Mouse (Mus musculus) midbrain, postnatal 0 days (tissue): ENCODE measurements at regions not wholly inside any gene's neighbourhood (a gene's known extent, or its start where the extent isn't known, plus 50 kb on each side); places are given as distances from the start of the nearest gene placed in this dataset.
A peak's percentile ranks its signal among the peaks of the same experiment; 100 is the strongest.

Source experiments
- ATAC-seq: fragments of 200-750 bp; cut with Nextera tagmentation; 2 replicates; pipeline ENCODE4 v1.8.0; 2017; ENCODE audit warnings: moderate number of reproducible peaks, mild to moderate bottlenecking, moderate TSS enrichment, moderate library complexity; ENCODE audit not compliant: low FRiP score
- DNase-seq: peaks from one replicate; pipeline ENCODE4 v3.0.0-alpha.2; 2015; ENCODE audit warnings: low spot score
- H3K27ac ChIP-seq: fragments of 300-500 bp; sonication (generic); 2 replicates; pipeline ENCODE4 v1.5.1; 2014; ENCODE audit warnings: low read depth, mild to moderate bottlenecking, low read length, mixed read lengths
- H3K27me3 ChIP-seq: fragments of 300-500 bp; sonication (generic); 2 replicates; pipeline ENCODE4 v1.6.1; 2014; ENCODE audit warnings: low read length, control low read depth, mixed read lengths; ENCODE audit not compliant: insufficient read depth
- H3K36me3 ChIP-seq: fragments of 300-500 bp; sonication (generic); 2 replicates; pipeline ENCODE4 v1.6.1; 2014; ENCODE audit warnings: low read length, control low read depth, mixed read lengths; ENCODE audit not compliant: insufficient read depth
- H3K4me1 ChIP-seq: fragments of 300-500 bp; sonication (generic); 2 replicates; pipeline ENCODE4 v1.6.1; 2014; ENCODE audit warnings: mild to moderate bottlenecking, control low read depth, antibody characterized with exemption, low read length, mixed read lengths; ENCODE audit not compliant: insufficient read depth
- H3K4me2 ChIP-seq: fragments of 300-500 bp; sonication (generic); 2 replicates; pipeline ENCODE4 v1.6.1; 2014; ENCODE audit warnings: low read depth, mild to moderate bottlenecking, low read length, mixed read lengths; ENCODE audit not compliant: poor library complexity, severe bottlenecking
- H3K4me3 ChIP-seq: fragments of 300-500 bp; sonication (generic); 2 replicates; pipeline ENCODE4 v1.5.1; 2014; ENCODE audit warnings: low read depth, mild to moderate bottlenecking, low read length, moderate library complexity
- H3K9ac ChIP-seq: fragments of 300-500 bp; sonication (generic); replicated peaks from 2 replicates; pipeline ENCODE4 v1.6.1; 2014; ENCODE audit warnings: mild to moderate bottlenecking, low read length, moderate library complexity, mixed read lengths; ENCODE audit not compliant: poor library complexity, severe bottlenecking
- H3K9me3 ChIP-seq: fragments of 300-500 bp; sonication (generic); 2 replicates; pipeline ENCODE4 v1.6.1; 2016; ENCODE audit warnings: low read length, control low read depth
- CTCF ChIP-seq: IDR thresholded peaks from 2 replicates; pipeline ENCODE4 v1.5.1; 2016; ENCODE audit warnings: antibody characterized with exemption, mild to moderate bottlenecking
- WGBS: fragments of 180-500 bp; shearing (Covaris S2); extraction: QIAGEN DNeasy Blood & Tissue Kit; methylation state at CpG from one replicate; pipeline ENCODE4 v1.1.7; 2014; 5-methylcytosine and 5-hydroxymethylcytosine counted together

DNA sequence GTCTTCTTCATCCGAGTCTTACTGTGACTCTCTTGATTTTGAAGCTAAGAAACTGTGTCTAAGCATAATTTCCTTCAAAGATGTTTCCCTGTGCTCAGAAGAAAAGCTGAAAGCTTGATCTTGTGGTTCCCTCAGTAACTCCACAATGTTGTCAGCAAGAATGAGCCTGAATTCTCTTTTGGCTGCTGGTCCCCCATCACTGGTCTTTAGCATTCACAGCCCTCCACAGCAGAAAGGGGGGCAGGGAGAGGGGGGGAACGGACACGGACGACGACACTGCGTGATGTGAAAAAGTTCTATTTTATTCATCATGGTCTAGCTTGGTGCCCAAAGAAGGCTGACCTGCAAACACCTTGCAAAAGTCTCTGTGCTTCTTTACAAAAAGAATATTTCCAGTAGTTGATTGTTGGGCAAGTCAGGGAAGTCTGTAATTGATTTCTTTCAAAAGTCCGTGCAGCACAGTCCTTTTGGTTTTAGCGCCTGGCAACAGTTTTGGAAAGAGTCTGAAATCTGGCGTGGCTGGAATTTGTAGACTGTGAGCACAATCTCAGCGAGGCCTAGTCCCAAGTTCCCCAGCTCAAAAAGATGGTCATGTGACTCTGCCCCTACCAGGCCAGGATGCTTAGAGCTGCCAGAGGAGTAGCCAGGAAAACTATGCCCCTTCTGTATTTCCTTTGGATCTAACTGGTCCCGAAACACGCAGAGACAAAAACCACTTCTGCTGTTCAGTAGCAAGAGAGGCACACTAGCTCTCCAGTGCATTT lies 254.7 kb downstream of the Ndfip2 start:
- WGBS: 67% methylated on average over 12 of the region's 12 CpGs

GRCm38 (mm10) chr14:105511826-105512225 lies 253.5 kb downstream of the Ndfip2 start:
- 94% methylated on average over 4 of the region's 4 CpGs for WGBS
- Histone ChIP-seq H3K36me3 (no peaks in the 10 kb centered on the region), H3K4me1 (no peaks in the 10 kb centered on the region), H3K9me3 (no peaks in the 10 kb centered on the region), H3K27ac (no peak overlapping the region), H3K27me3 (no peaks in the 10 kb centered on the region), H3K4me2 (no peak overlapping the region), H3K9ac (no peak overlapping the region), H3K4me3 (no peak overlapping the region)
- no peak for ATAC-seq
- TF ChIP-seq CTCF: no peak
- no peak for DNase-seq

More for the DNA sequence above, 254.7 kb downstream of the Ndfip2 start:
- Histone ChIP-seq H3K9me3 (no peaks in the 10 kb centered on the region), H3K4me2 (no peak overlapping the region), H3K9ac (no peak overlapping the region), H3K27ac (0 out of 2 replicates have a peak overlapping the region, but pooled peaks have one; percentile 38), H3K4me3 (no peak overlapping the region), H3K36me3 (no peaks in the 10 kb centered on the region), H3K4me1 (no peaks in the 10 kb centered on the region), H3K27me3 (no peaks in the 10 kb centered on the region)
- TF ChIP-seq CTCF: no peak
- peak; percentile 84 for ATAC-seq
- peak; percentile 82 for DNase-seq

GRCm38 (mm10) chr14:105511135-105511534 lies 252.8 kb downstream of the Ndfip2 start:
- DNase-seq (no peak), ATAC-seq (no peak)
- no peak for TF ChIP-seq CTCF
- Histone ChIP-seq H3K27ac (no peak overlapping the region), H3K4me1 (no peaks in the 10 kb centered on the region), H3K4me2 (no peak overlapping the region), H3K36me3 (no peaks in the 10 kb centered on the region), H3K27me3 (no peaks in the 10 kb centered on the region), H3K9ac (no peak overlapping the region), H3K4me3 (no peak overlapping the region), H3K9me3 (no peaks in the 10 kb centered on the region)
- 94% methylated on average over 3 of the region's 3 CpGs for WGBS

DNA sequence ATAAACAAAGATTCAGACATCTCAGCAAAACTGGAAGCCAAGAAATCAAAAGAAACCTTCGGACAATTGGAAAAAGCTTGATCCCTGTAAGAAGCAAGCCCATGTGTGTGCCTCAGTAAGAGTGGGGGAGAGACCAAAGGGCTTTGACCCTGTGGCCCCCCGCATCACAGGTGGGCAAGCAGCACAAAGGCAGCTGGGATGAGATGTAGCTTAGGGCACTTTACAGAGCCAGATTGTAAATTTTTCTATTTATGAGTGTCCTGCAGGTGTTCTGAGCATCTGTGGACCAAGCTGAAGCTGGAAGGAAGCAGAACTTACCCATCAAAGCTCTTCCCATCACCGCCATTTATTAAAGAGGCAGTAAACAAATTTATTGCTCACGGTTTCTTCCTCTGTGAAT lies 246.9 kb downstream of the Ndfip2 start:
- Histone ChIP-seq H3K4me3 (no peak overlapping the region), H3K9me3 (no peaks in the 10 kb centered on the region), H3K4me2 (no peak overlapping the region), H3K36me3 (no peaks in the 10 kb centered on the region), H3K27me3 (0 out of 2 replicates have a peak, but pooled peaks cover 3% of the 10 kb centered on the region), H3K27ac (no peak overlapping the region), H3K9ac (no peak overlapping the region), H3K4me1 (peaks cover 9% of the 10 kb centered on the region)
- TF ChIP-seq CTCF: no peak
- 70% methylated on average over 4 of the region's 4 CpGs for WGBS
- no peak for ATAC-seq
- no peak for DNase-seq

DNA sequence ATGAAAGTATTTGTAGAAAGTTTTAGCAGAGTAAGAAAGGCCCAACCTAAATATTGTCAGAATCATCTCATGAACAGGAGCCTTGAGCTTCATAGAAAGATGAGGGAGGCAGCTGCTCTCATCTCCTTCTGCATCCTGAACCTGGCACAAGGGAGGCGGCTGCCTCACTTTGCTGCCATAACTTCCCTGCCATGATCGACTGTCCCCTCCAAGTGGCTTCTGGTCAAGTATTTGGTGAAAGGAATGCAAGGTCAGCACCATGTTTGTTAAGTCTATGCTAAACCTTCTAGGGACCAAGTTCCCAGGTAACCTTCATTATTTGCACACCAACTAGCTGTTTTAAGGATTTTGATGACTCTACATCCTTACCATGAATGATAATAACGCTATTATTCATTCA lies 246.0 kb downstream of the Ndfip2 start:
- WGBS: 83% methylated on average over 3 of the region's 3 CpGs
- H3K4me1 ChIP-seq: peaks cover 9% of the 10 kb centered on the region
- no peak for ATAC-seq

DNA sequence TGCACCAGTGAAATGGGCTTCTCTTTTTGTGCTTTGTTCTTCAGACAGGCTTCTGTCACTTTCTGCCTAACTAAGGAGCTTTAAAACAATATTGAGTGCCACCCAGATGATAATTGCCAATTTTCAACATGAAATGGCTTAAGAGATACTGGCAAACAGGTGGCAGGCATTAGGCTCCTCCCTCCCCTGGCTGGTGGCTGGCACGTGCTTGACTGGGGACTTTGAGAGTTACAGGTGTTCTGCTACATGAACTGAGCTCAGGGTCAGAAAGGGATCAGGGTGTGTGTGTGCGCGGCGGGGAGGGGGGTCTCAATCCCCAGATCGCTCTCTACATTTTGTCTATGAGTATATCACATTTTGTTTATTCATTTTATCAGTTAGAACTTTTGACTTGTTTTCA lies 245.4 kb downstream of the Ndfip2 start:
- H3K4me3 ChIP-seq: no peak overlapping the region
- ATAC-seq: no peak
- H3K27me3 ChIP-seq: 0 out of 2 replicates have a peak, but pooled peaks cover 3% of the 10 kb centered on the region
- no peak for DNase-seq
- H3K9ac ChIP-seq: no peak overlapping the region
- 84% methylated on average over 5 of the region's 5 CpGs for WGBS
- no peaks in the 10 kb centered on the region for H3K36me3 ChIP-seq
- no peak overlapping the region for H3K27ac ChIP-seq
- H3K4me1 ChIP-seq: peaks cover 9% of the 10 kb centered on the region
- TF ChIP-seq CTCF: no peak
- H3K9me3 ChIP-seq: no peaks in the 10 kb centered on the region
- H3K4me2 ChIP-seq: no peak overlapping the region

More for the DNA sequence above, 246.0 kb downstream of the Ndfip2 start:
- no peak overlapping the region for H3K4me3 ChIP-seq
- H3K4me2 ChIP-seq: no peak overlapping the region
- H3K9ac ChIP-seq: no peak overlapping the region
- no peak for DNase-seq
- H3K9me3 ChIP-seq: no peaks in the 10 kb centered on the region
- H3K36me3 ChIP-seq: no peaks in the 10 kb centered on the region
- H3K27me3 ChIP-seq: 0 out of 2 replicates have a peak, but pooled peaks cover 3% of the 10 kb centered on the region
- no peak overlapping the region for H3K27ac ChIP-seq
- TF ChIP-seq CTCF: no peak
